Mouse (Mus musculus) adrenal gland, adult (tissue): ENCODE measurements around the gene Hoxd4.
A peak's percentile ranks its signal among the peaks of the same experiment; 100 is the strongest.

Source experiments
- DNase-seq, 2 experiments: peaks; one replicate each; pipeline ENCODE4 v3.0.0; 2022 to 2023; ENCODE audit warnings: low spot score in 1 of 2; ENCODE audit not compliant: inconsistent age in 2 of 2

Gene Hoxd4

DNA sequence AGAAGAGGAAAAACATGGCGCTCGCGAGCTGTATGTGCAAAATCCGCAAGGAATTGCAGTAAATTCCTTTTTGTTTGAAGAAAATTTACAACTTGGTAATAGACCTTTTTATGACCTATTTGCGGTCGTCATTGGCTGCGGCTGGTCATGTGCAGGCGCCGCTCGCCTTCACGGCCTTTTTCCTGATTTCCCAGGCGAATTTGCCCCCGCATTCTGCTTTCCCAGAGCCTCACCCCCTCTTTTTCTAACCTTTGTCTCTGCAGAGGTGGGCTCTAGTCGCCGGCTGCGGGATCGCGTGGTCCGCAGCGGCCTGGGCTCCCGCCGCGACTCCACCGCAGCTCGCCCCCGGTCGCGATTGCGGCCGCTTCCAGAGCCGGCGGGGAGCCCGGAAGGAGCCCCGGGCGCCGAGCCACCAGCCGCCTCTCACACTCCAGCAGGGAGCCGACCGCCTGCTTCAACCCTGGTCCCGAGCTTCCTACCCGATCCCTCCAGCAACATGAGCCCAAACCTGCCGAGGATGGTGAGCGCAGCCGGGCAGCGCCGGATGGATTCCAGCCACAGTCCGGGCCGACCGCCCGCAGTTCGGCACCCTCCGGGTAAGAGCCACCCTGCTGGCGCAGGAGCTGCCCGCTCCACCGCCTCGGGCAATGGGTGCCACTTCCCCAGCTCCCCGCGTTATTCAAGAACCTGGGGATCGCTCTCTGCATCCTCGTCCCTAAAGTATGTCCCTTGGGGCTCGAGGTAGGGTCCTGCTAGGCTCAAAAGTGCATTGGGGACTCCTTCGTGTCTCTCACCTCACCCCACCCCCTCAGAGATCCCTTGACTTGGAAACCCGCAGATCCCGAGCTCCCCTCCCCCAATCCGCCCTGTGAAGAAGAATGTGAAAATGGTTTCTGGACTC lies at the start of gene Hoxd4, which contains the start of gene Hoxd3:
Gene Hoxd4 (plus strand): TSS at position 209 of the 901 bp plus-strand sequence.
Gene Hoxd3 (plus strand): TSS at position 207 of the 901 bp plus-strand sequence.
- peak; percentile 81 to 95 for DNase-seq

DNA sequence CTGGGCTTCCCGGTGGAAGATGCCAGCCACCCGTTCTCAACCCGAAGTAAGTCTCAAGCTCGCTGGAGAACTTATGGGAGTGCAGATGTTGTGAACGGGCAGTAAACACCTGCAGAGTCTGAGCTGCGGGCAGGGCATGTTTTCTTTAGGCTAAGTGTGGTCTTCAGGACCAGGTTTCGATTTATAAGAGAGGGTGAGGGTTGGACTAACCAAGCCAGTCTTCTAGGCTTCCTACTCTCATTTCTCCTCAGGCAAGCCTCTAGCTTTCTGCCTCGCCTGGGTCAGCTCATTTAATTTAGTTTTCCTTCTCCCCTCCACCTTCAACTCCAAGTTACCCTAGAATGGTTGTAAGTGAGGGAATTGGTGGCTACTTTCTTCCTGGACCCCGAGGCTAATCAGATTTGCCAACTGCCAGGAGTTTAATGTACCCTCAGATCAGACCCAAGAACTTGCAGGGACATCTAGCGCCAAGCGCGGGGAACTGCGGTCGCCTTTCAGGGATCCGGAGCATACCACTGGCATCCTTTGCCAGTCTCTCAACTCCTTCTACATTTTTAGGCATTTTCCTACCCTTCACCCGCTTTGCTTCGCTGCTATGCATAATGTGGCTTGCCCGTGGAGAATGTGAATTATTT lies 48.3 kb upstream of the Hoxd4 start:
- DNase-seq: peak in 1 of 2 experiments; percentile 74

DNA sequence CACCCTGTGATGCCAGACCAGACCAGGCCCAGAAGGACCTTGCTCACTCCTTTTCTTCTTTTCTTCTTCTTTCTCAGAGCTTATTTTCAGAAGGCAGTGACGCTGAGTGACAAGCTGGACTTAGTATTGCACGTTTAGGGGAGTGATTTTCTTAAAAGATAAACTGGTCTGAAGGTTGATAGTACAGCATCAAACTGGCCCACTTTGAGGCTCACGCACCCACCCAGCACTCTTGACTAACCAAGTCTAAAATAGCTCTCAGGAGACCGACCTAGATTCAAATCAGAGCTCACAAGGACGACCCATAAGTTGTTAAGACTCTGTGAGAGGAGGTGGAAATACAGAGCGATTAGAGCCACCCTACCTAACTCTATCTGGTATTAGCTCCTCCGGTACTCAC lies 45.3 kb upstream of the Hoxd4 start:
- no peak for DNase-seq

DNA sequence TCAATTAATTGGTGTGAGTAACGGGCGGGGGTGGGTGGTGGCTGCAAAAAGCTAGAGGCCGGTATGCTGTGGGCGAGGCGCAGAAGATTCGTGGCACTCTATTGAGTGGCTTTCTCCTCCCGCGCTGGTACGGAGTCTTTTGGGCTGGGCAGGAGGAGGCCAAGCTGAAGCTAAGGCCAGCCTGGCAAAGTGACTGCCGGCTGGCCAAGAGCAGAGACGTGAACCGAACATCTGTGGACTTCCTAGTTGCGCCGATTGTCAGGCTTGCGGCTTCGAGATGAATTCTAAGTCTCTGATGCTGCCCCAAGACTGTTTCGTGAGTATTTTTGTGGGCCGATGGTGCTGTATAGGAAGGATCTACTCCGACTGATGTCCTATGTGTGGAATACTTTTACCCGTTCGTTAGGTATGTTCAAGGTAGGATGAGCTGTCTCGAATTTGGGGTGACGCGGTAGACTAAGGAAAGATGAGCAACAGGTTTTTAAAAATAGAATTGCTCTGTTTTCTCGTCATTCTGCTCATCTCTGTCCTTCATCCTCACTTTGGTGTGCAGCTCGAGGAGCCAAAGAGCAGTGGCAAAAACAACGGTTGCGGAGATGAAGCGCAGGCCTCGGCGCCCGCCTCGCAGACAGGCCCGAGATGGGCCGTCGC lies 44.4 kb upstream of the Hoxd4 start:
- peak in 1 of 2 experiments; percentile 52 for DNase-seq

DNA sequence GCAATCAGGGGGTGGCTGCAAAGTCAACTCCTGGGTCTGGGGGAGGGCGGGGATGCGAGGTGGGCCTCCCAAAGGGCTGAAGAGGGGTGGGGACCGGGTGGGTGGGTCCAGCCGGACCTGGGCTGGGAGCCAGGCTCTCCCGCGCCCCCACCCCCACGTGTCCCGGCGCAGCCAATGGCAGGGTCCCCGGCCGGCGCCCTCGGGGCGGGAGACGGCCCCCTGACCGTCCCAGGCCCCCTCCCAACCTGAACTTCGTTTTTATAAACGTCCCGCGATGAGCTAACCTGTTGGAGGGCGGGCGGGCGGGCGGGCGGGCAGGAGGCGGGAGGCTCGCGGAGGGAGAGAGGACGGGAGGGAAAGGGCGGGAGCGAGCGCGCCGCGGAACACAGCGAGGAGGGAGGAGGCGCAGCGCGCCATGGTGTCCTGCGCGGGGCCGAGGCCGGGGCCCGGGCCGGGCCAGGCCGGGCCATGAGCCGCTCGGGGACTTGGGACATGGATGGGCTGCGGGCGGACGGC lies 43.8 kb upstream of the Hoxd4 start, which contains the start of gene Hoxd13:
Gene Hoxd13 (plus strand): TSS at position 469 of the 516 bp plus-strand sequence.
- DNase-seq: no peak

DNA sequence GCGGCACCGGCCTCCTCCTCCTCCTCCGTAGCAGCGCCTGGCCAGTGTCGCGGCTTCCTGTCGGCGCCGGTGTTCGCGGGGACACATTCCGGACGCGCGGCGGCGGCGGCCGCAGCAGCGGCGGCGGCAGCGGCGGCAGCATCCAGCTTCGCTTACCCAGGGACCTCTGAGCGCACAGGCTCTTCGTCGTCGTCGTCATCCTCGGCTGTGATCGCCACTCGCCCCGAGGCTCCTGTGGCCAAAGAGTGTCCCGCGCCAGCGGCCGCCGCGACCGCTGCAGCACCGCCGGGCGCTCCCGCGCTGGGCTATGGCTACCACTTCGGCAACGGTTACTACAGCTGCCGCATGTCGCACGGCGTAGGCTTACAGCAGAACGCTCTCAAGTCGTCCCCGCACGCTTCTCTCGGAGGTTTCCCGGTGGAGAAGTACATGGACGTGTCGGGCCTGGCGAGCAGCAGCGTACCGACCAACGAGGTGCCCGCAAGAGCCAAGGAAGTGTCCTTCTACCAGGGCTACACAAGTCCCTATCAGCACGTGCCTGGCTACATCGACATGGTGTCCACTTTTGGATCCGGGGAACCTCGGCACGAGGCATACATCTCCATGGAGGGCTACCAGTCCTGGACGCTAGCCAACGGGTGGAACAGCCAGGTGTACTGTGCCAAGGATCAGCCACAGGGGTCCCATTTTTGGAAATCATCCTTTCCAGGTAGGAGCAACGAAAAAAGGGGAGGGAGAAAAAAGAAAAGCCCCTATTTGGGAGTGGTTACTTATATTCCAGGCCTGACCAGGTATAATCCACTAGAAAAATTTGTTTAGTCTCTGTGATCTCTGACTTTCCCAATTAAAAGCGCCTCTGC lies 43.1 kb upstream of the Hoxd4 start:
- peak in 1 of 2 experiments; percentile 69 for DNase-seq

DNA sequence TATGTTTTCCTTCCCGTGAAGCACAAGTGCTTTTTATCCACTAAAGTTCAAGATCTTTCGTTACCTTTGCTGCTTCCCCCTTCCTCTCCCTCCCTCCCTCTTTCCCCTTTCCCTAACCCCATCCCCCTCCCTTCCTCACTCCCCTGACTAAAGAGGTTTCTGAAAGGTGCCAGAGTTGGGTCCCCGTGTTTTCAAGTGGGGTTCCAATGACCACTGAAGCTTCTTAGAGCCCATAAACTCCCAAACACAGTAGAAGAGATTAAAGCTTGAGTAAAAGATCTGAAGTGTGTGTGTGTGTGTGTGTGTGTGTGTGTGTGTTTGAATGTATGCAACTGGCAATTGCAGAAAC lies 42.5 kb upstream of the Hoxd4 start:
- no peak for DNase-seq

DNA sequence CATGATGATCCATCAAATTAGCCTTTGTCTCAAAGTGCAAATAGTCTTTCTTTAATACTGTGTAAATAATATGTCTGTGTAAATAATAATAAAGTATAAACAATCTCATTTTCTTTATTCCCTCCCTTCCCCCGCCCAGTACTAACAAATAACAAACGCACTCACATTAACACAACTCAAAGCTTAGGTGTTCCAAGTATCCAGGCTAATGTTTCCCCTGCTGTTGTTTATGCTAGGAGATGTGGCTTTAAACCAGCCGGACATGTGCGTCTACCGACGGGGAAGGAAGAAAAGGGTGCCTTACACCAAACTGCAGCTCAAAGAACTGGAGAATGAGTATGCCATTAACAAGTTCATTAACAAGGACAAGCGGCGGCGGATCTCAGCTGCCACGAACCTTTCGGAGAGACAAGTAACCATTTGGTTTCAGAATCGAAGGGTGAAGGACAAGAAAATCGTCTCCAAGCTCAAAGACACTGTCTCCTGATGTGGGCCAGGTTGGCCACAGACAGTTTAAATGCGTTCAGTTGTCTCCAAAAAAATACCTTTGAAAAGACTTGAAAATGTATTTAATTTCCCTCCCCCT lies 42.0 kb upstream of the Hoxd4 start:
- DNase-seq: no peak

DNA sequence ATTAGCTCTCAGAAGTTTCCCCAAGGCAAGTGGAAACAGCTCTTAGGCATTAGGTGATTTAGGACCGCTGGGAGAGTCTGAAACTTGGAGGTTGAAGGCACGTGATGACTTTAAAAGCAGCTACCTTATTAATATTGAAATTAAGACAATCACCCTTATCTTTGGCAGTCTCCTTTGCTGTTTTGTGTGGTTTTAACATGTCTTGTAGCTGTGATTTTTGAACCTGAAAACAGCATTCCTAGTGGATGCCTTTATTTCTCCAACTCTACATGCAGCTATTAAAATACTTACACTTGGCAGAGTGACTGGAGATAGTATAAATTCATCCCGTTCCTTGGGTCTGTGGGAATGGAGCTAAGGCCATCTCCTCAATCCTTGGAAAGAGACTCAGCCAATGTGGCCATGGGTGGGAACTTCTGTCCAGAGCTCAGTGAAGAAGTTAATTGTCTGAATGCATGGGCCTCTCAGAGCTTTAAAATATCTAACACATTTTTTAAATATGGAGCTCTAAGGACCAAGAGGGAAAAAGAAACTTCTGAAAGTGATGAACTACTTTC lies 41.0 kb upstream of the Hoxd4 start:
- DNase-seq: no peak

DNA sequence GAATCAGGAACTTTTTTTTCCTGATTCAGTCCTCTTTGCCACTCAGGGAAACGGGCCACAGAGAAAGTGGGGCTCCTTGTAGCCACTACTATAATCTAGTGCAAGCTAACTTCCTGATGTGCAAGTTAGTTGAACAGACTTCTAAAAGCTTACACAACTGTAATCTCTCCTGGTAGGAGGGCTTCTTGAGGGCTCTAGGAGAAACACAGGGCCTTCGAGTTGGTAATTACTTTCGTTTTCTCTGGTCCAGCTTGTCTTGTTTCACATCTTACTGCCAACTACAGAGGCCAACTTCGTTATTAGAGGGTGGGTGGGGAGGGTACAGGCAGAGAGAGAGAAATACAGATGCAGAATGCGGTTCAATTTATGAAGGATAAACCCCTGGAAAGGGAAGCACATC lies 39.9 kb upstream of the Hoxd4 start:
- DNase-seq: no peak

DNA sequence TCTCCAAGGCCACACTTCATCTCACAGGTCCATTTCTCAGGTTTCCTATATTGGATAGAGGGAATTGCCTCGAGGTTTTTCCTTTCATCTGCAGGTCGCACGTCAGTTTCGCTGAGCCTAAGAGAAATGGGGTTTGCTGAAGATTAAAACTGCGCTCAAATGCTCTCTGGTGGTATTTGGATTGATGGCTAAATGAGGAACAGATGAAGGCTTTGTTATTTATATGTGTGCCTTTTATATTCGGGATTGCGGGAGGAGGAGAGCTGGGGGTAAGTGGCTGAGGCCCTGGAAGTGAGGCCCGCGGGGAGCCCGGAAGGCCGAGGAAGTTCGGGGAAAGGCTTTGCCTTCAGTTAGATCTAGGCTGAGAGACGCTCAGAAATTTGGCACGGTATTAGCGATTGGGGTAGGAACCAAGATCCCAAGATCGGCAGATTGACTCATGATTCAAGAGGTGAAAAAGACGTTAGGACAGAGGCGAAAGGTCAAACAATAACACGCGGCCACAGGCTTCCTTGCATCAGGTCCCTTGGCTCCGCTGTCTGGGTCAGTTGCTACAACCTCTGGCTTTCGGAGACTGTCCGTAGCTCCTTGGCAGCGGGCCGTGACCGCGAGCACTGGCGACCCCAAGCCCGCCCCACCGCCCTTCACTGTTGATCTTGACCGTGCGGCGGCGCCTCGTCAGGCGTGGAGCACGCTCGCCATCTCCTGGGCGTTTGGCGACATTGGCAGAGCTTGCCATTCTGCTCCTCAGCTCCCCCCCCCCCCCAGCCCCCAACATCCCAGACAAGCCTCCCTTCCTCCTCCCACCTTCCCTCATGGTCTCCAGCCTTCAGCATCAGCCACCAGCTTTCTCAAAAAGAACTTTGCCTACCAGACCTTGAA lies 39.0 kb upstream of the Hoxd4 start:
- peak; percentile 50 to 76 for DNase-seq

DNA sequence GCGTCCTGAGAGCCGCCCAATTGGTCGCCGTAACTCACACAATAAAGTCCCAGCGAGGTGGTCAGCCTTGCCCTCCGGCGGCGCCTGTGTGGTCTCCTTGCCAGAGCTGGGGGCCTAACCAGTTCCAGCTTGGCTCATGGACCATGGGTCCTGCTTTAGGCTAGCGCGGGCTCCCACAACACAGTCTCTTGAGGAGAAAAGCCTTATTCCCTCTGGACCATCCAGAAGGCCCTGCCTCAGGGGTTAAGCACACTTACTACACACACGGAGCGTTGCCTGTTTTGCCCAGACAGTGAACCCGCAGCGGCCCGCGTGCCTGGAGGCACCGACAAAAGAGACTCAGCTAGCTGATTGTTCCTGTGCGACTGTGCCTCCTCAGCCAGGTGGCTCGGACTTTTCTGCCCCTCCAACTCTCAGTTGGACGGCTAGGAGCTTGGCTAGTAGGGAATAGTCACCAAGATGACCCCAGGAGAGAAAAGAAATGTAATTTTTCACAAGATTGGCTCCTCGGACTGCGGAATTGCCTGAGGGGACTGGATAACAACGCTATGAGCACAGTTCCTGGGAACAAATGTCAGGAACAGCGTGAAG lies 37.8 kb upstream of the Hoxd4 start:
- no peak for DNase-seq

DNA sequence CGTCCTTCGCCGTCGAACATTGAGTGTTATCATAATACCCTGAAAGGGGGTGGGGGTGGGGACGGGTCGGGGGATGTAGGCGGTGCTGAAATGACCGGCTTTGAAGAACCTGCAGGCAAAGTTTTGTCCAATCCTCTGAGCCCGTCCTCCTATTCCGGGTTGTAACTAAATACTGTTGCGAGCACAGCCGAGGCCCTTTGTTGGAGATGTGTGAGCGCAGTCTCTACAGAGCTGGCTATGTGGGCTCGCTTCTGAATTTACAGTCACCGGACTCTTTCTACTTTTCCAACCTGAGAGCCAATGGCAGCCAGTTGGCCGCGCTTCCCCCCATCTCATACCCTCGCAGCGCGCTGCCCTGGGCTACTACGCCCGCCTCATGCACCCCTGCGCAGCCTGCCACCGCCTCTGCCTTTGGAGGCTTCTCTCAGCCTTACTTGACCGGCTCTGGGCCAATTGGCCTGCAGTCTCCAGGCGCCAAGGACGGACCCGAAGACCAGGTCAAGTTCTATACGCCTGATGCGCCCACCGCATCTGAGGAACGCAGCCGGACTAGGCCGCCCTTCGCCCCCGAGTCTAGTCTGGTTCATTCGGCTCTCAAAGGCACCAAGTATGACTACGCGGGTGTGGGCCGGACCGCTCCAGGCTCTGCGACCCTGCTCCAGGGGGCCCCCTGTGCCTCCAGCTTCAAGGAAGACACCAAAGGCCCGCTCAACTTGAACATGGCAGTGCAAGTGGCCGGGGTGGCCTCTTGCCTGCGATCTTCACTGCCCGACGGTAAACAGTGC lies 36.7 kb upstream of the Hoxd4 start, which contains the start of gene Hoxd12:
Gene Hoxd12 (plus strand): TSS at position 133 of the 785 bp plus-strand sequence.
- DNase-seq: peak in 1 of 2 experiments; percentile 23

DNA sequence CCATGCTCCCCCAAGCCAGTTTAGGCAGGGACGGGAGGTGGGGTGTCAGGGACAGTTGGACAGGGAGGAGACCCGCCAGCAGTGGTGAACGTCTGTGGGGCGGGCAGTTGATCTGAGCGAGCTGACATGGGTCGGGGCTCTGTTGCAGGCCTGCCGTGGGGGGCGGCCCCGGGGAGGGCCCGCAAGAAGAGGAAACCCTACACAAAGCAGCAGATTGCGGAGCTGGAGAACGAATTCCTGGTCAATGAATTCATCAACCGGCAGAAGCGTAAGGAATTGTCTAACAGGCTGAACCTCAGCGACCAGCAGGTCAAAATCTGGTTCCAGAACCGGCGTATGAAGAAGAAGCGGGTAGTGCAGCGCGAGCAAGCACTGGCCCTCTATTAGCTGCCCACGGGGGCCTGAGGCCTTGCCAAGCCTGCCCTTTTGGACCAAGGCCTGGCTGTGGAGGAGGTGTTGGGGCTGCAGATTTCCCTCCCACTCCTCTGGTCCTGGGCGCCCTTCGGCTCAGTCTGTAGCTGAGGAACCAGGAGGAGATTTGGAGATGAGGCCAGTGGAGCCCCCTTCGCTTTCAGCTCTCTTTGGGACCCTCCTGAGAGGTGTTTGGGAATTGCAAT lies 36.0 kb upstream of the Hoxd4 start:
- DNase-seq: no peak

DNA sequence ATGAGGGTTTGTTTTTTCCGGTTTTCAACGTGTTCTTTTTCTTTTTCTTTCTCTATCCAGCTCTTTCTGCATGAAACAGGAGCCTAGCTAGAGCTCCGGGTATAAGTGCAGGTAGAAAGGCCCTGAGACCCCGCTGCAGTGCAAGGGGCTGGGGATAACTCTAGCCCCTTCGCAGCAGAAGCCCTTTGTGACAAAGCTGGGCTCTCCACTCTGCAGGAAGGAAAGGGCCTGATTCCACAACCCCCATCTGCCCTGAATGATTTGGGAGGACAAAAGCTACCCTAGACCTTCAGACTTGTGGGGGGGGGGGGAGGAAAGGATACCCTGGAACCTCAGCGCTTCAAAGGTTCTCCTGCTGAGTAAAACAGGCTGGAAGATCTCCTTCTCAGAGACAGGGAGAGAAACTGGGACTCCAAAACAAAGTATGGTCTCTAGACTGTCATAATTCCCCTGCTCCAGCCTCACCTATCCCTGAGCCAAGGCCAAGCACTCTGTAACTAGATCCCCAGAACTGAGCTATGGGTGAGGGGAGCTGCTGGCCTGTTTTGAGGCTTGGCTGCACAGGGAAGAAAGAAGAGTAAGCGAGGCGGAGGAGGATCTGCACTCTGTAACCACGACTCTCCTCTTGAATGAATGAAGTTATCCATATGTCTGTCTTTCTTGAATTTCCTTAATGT lies 35.2 kb upstream of the Hoxd4 start:
- no peak for DNase-seq

DNA sequence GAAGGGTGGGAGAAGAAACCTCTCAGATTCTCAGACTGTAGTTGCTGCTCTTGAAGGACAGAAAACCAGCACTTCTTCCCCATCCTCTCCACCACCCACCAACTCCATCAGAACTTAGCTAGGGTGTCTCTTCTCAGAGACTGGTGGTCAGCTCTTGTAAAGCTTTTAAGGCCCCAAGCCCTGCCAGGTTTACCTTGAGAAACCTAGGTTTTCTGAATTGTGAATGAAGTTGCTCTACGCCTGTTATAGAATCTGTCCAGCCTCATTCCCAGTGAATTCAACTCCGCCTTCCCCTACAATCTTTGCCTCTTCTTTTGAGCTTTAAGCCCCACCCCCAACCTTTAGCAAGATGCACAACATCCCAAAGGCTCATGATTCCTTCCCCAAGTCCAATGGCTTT lies 34.6 kb upstream of the Hoxd4 start:
- DNase-seq: no peak
